Mouse (Mus musculus): ENCODE measurements around the gene Thsd4. TPM values are rescaled to one million over a fixed set of nuclear protein-coding genes. Genes with fewer than 3 reads are reported as not detected.

Gene Thsd4
- polyA plus RNA-seq, 1 experiment = 1.9 TPM

GRCm38 (mm10) chr9:59949511-59949910, 572.3 kb downstream of the Thsd4 start:
- Histone ChIP-seq H3K4me1 (ENCODE audit: control insufficient read depth, insufficient read depth, low read length) (no peaks in the 10 kb centered on the region), H3K27ac (ENCODE audit: insufficient read depth, low read length) (no peak overlapping the region), H3K4me3 (ENCODE audit: low read depth, low read length) (no peak overlapping the region), H3K27me3 (ENCODE audit: control insufficient read depth, insufficient read depth, low read length, poor library complexity, severe bottlenecking) (no peaks in the 10 kb centered on the region), H3K9ac (ENCODE audit: low read depth, poor library complexity, severe bottlenecking) (no peak overlapping the region), H3K9me3 (replicated peaks; ENCODE audit: control insufficient read depth, insufficient read depth, low read length, poor library complexity, severe bottlenecking) (no peaks in the 10 kb centered on the region), H3K36me3 (ENCODE audit: control insufficient read depth, insufficient read depth, low read length, poor library complexity, severe bottlenecking) (no peaks in the 10 kb centered on the region)
- TF ChIP-seq CTCF (IDR thresholded peaks at IDR 0.05; ENCODE audit: low read depth, low read length) (no peak), POLR2A (IDR thresholded peaks at IDR 0.05; ENCODE audit: insufficient read depth, low read length) (no peak), EP300 (IDR thresholded peaks at IDR 0.05; ENCODE audit: insufficient read depth, low read depth, low read length) (no peak)

GRCm38 (mm10) chr9:59948691-59949250, 573.1 kb downstream of the Thsd4 start:
- Histone ChIP-seq H3K27ac (ENCODE audit: insufficient read depth, low read length) (no peak overlapping the region), H3K9ac (ENCODE audit: low read depth, poor library complexity, severe bottlenecking) (no peak overlapping the region), H3K4me1 (ENCODE audit: control insufficient read depth, insufficient read depth, low read length) (no peaks in the 10 kb centered on the region), H3K36me3 (ENCODE audit: control insufficient read depth, insufficient read depth, low read length, poor library complexity, severe bottlenecking) (no peaks in the 10 kb centered on the region), H3K27me3 (ENCODE audit: control insufficient read depth, insufficient read depth, low read length, poor library complexity, severe bottlenecking) (no peaks in the 10 kb centered on the region), H3K9me3 (replicated peaks; ENCODE audit: control insufficient read depth, insufficient read depth, low read length, poor library complexity, severe bottlenecking) (no peaks in the 10 kb centered on the region), H3K4me3 (ENCODE audit: low read depth, low read length) (no peak overlapping the region)
- TF ChIP-seq EP300 (IDR thresholded peaks at IDR 0.05; ENCODE audit: insufficient read depth, low read depth, low read length) (no peak), CTCF (IDR thresholded peaks at IDR 0.05; ENCODE audit: low read depth, low read length) (no peak), POLR2A (IDR thresholded peaks at IDR 0.05; ENCODE audit: insufficient read depth, low read length) (no peak)

GRCm38 (mm10) chr9:59948226-59948625, 573.6 kb downstream of the Thsd4 start:
- TF ChIP-seq POLR2A (IDR thresholded peaks at IDR 0.05; ENCODE audit: insufficient read depth, low read length) (no peak), EP300 (IDR thresholded peaks at IDR 0.05; ENCODE audit: insufficient read depth, low read depth, low read length) (no peak), CTCF (IDR thresholded peaks at IDR 0.05; ENCODE audit: low read depth, low read length) (no peak)
- H3K27me3 ChIP-seq (ENCODE audit: control insufficient read depth, insufficient read depth, low read length, poor library complexity, severe bottlenecking) = no peaks in the 10 kb centered on the region

GRCm38 (mm10) chr9:59947271-59947670, 574.6 kb downstream of the Thsd4 start:
- H3K27me3 ChIP-seq (ENCODE audit: control insufficient read depth, insufficient read depth, low read length, poor library complexity, severe bottlenecking) = no peaks in the 10 kb centered on the region
- H3K9me3 ChIP-seq (replicated peaks; ENCODE audit: control insufficient read depth, insufficient read depth, low read length, poor library complexity, severe bottlenecking) = no peaks in the 10 kb centered on the region
- H3K4me1 ChIP-seq (ENCODE audit: control insufficient read depth, insufficient read depth, low read length) = no peaks in the 10 kb centered on the region
- no peak overlapping the region for H3K4me3 ChIP-seq (ENCODE audit: low read depth, low read length)
- H3K27ac ChIP-seq (ENCODE audit: insufficient read depth, low read length) = no peak overlapping the region
- H3K36me3 ChIP-seq (ENCODE audit: control insufficient read depth, insufficient read depth, low read length, poor library complexity, severe bottlenecking) = no peaks in the 10 kb centered on the region
- H3K9ac ChIP-seq (ENCODE audit: low read depth, poor library complexity, severe bottlenecking) = no peak overlapping the region
- TF ChIP-seq EP300 (IDR thresholded peaks at IDR 0.05; ENCODE audit: insufficient read depth, low read depth, low read length) (no peak), CTCF (IDR thresholded peaks at IDR 0.05; ENCODE audit: low read depth, low read length) (no peak), POLR2A (IDR thresholded peaks at IDR 0.05; ENCODE audit: insufficient read depth, low read length) (no peak)

More at GRCm38 (mm10) chr9:59948226-59948625, 573.6 kb downstream of the Thsd4 start:
- no peaks in the 10 kb centered on the region for H3K9me3 ChIP-seq (replicated peaks; ENCODE audit: control insufficient read depth, insufficient read depth, low read length, poor library complexity, severe bottlenecking)
- H3K4me1 ChIP-seq (ENCODE audit: control insufficient read depth, insufficient read depth, low read length) = no peaks in the 10 kb centered on the region
- H3K9ac ChIP-seq (ENCODE audit: low read depth, poor library complexity, severe bottlenecking) = no peak overlapping the region
- no peak overlapping the region for H3K27ac ChIP-seq (ENCODE audit: insufficient read depth, low read length)
- no peak overlapping the region for H3K4me3 ChIP-seq (ENCODE audit: low read depth, low read length)
- H3K36me3 ChIP-seq (ENCODE audit: control insufficient read depth, insufficient read depth, low read length, poor library complexity, severe bottlenecking) = no peaks in the 10 kb centered on the region

- H3K9me3 ChIP-seq (replicated peaks; ENCODE audit: control insufficient read depth, insufficient read depth, low read length, poor library complexity, severe bottlenecking) = no peaks in the 10 kb centered on the region; the same call in 1 of the 2 replicates
- no peak overlapping the region for H3K27ac ChIP-seq (ENCODE audit: insufficient read depth, low read length)
- no peaks in the 10 kb centered on the region for H3K4me1 ChIP-seq (ENCODE audit: control insufficient read depth, insufficient read depth, low read length)
- H3K27me3 ChIP-seq (ENCODE audit: control insufficient read depth, insufficient read depth, low read length, poor library complexity, severe bottlenecking) = no peaks in the 10 kb centered on the region
- no peaks in the 10 kb centered on the region for H3K36me3 ChIP-seq (ENCODE audit: control insufficient read depth, insufficient read depth, low read length, poor library complexity, severe bottlenecking)
- TF ChIP-seq POLR2A (IDR thresholded peaks at IDR 0.05; ENCODE audit: insufficient read depth, low read length) = no peak
- TF ChIP-seq CTCF (IDR thresholded peaks at IDR 0.05; ENCODE audit: low read depth, low read length) = no peak
- no peak for TF ChIP-seq EP300 (IDR thresholded peaks at IDR 0.05; ENCODE audit: insufficient read depth, low read depth, low read length)
- H3K9ac ChIP-seq (ENCODE audit: low read depth, poor library complexity, severe bottlenecking) = no peak overlapping the region
- no peak overlapping the region for H3K4me3 ChIP-seq (ENCODE audit: low read depth, low read length)
Measured at GRCm38 (mm10) chr9:59945241-59945640, 576.6 kb downstream of the Thsd4 start.

GRCm38 (mm10) chr9:59943826-59944225, 578.0 kb downstream of the Thsd4 start:
- no peaks in the 10 kb centered on the region for H3K36me3 ChIP-seq (ENCODE audit: control insufficient read depth, insufficient read depth, low read length, poor library complexity, severe bottlenecking)
- no peak for TF ChIP-seq POLR2A (IDR thresholded peaks at IDR 0.05; ENCODE audit: insufficient read depth, low read length)
- no peak for TF ChIP-seq CTCF (IDR thresholded peaks at IDR 0.05; ENCODE audit: low read depth, low read length)
- no peak for TF ChIP-seq EP300 (IDR thresholded peaks at IDR 0.05; ENCODE audit: insufficient read depth, low read depth, low read length)
- no peak overlapping the region for H3K4me3 ChIP-seq (ENCODE audit: low read depth, low read length)
- H3K9me3 ChIP-seq (replicated peaks; ENCODE audit: control insufficient read depth, insufficient read depth, low read length, poor library complexity, severe bottlenecking) = peaks cover 4% of the 10 kb centered on the region; the same call in 1 of the 2 replicates
- H3K9ac ChIP-seq (ENCODE audit: low read depth, poor library complexity, severe bottlenecking) = no peak overlapping the region
- H3K27me3 ChIP-seq (ENCODE audit: control insufficient read depth, insufficient read depth, low read length, poor library complexity, severe bottlenecking) = no peaks in the 10 kb centered on the region
- no peaks in the 10 kb centered on the region for H3K4me1 ChIP-seq (ENCODE audit: control insufficient read depth, insufficient read depth, low read length)
- no peak overlapping the region for H3K27ac ChIP-seq (ENCODE audit: insufficient read depth, low read length)
